Mouse (Mus musculus) small intestine, adult 2 months (tissue): Measurements from ENCODE around the gene Gstp2. TPM values are rescaled to one million over a fixed set of nuclear protein-coding genes. Genes with fewer than 3 reads are reported as not detected.
"Not testable (repeated sequence)": the region's sequence is repeated elsewhere in the genome, so short reads cannot be mapped to it uniquely, and the experiment has no call there.

ENCODE experiments used
- H3K27ac ChIP-seq: fragments of 200-500 bp; 2 replicates; pipeline ENCODE4 v1.5.1; 2012; ENCODE audit warnings: low read depth, low read length, control low read depth, inconsistent platforms; ENCODE audit not compliant: insufficient read depth
- H3K27me3 ChIP-seq: fragments of 200-500 bp; 2 replicates; pipeline ENCODE4 v1.6.1; 2012; ENCODE audit warnings: mild to moderate bottlenecking, moderate library complexity, low read length, inconsistent platforms; ENCODE audit not compliant: control insufficient read depth, insufficient read depth
- H3K36me3 ChIP-seq: fragments of 200-500 bp; 2 replicates; pipeline ENCODE4 v1.6.1; 2012; ENCODE audit warnings: mild to moderate bottlenecking, low read length, control low read depth, inconsistent platforms; ENCODE audit not compliant: control insufficient read depth, insufficient read depth
- H3K4me1 ChIP-seq: fragments of 200-500 bp; 2 replicates; pipeline ENCODE4 v1.6.1; 2012; ENCODE audit warnings: low read length, inconsistent platforms, mixed read lengths; ENCODE audit not compliant: control insufficient read depth, insufficient read depth, insufficient read length
- H3K4me3 ChIP-seq: fragments of 200-500 bp; 2 replicates; pipeline ENCODE4 v1.5.1; 2012; ENCODE audit warnings: low read depth, mild to moderate bottlenecking, control low read depth, inconsistent platforms, low read length, moderate library complexity
- CTCF ChIP-seq: fragments of 200-500 bp; IDR thresholded peaks from 2 replicates; pipeline ENCODE4 v1.5.1; 2012; ENCODE audit warnings: low read depth, mild to moderate bottlenecking, control low read depth, inconsistent platforms, low read length, moderate library complexity, mixed read lengths; ENCODE audit not compliant: insufficient replicate concordance, insufficient read length; ENCODE audit errors: extremely low read depth
- POLR2A ChIP-seq: fragments of 200-500 bp; IDR thresholded peaks from 2 replicates; pipeline ENCODE4 v1.6.1; 2012; ENCODE audit warnings: low read depth, mild to moderate bottlenecking, control low read depth, inconsistent platforms, low read length, moderate library complexity
- WGBS: fragments of 180-500 bp; shearing (Covaris S2); methylation state at CpG from one replicate; pipeline ENCODE4 v1.1.7; 2018; 5-methylcytosine and 5-hydroxymethylcytosine counted together
- polyA plus RNA-seq: library from polyadenylated mRNA; depleted of rRNA; stranded (reverse); fragments of >200 nt; gene quantifications from 2 replicates; pipeline ENCODE4 v1.2.3, GENCODE M21; 2012

Gstp2 gene
- polyA plus RNA-seq, 1 experiment, result 289 TPM

DNA sequence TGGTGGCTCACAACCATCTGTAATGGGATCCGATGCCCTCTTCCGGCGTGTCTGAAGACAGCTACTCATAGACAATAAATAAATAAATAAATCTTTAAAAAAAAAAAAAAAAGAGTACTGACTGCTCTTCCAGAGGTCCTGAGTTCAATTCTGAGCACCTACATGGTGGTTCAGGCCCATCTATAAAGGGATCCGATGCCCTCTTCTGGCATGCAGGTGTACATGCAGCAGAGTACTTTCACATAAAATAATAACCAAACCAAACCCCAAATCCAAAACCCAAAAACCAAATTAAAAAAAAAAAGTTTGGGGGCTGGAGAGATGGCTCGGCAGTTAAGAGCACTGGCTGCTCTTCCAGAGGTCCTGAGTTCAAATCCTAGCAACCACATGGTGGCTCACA, 3.2 kb upstream of the Gstp2 start:
- H3K4me1 ChIP-seq, H3K27ac ChIP-seq, H3K4me3 ChIP-seq, H3K27me3 ChIP-seq, H3K36me3 ChIP-seq: not testable (repeated sequence)
- TF ChIP-seq CTCF, result peak; percentile 38; the same call in 1 of the 2 replicates
- WGBS, result 86% methylated on average over 5 of the region's 5 CpGs

DNA sequence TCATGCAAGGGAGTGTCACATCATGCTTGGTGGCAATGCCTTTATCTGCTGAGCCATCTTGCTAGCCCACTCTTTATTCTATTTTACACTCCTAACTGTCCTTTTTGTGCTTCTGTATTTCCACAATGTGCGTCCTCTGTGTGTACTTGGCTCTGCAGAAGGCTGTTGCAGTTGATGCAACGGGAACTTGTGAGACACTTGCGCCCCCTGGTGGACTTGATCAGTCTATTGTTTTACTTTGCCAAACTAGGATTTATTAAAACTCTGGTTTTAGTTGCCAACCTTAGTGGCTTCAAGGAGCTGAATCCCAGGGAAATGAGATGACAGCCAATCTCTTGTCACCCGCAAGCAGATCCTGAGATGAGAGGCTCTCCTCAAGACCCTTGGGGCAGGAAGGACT, 2.0 kb upstream of the Gstp2 start:
- WGBS, result 18% methylated on average over 4 of the region's 4 CpGs
- Histone ChIP-seq H3K4me1 (peaks cover 8% of the 10 kb centered on the region), H3K27me3 (no peaks in the 10 kb centered on the region), H3K4me3 (peak overlapping the region; percentile 17; the same call in 1 of the 2 replicates), H3K27ac (peak overlapping the region; percentile 98), H3K36me3 (no peaks in the 10 kb centered on the region)
- peak; percentile 85; the same call in 1 of the 2 replicates for TF ChIP-seq CTCF
- TF ChIP-seq POLR2A, result no peak

DNA sequence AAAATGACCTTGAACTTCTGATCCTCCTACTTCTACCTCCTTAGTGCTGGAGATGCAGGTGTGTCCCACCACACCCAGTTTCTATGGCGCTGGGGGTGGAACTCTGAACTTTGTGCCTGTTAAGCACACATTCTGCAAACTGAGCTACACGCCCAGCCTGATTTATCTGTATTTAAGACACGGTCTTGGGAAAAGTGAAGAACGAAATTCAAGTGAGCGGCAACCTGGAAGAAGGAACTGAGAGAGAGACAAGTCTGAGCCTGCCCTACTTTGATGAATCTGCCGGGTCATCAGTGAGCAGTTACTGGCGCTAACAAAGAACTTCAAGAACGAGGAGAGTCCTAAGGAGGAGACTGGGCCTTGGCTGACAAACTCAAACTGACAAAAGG, 1.0 kb upstream of the Gstp2 start:
- peaks cover 12% of the 10 kb centered on the region for H3K4me1 ChIP-seq
- peak overlapping the region; percentile 30; the same call in 1 of the 2 replicates for H3K4me3 ChIP-seq
- TF ChIP-seq CTCF (no peak), POLR2A (no peak)
- H3K36me3 ChIP-seq, result no peaks in the 10 kb centered on the region
- peak overlapping the region; percentile 98 for H3K27ac ChIP-seq
- 28% methylated on average over 8 of the region's 8 CpGs for WGBS
- no peaks in the 10 kb centered on the region for H3K27me3 ChIP-seq

DNA sequence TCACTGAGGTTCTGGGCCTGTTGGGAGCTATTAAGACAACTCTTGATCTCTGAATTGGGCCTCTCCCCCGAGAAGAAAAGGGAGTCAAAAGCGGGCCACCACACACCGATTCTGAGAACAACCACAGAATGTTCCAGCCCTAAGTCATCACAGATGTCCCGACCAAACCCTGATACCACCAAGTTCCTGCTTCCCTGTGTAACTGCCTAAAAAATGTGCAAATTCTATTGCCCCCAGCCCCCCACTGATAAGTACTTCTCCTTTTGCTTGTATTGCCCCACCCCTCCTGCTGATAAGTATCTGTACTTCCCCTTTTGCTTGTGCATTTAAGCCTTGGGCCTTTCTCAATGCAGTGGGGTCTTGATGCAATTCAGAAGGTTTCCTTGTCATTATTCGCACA, 1.7 kb downstream of the Gstp2 start:
- not testable (repeated sequence) for H3K36me3 ChIP-seq, H3K27ac ChIP-seq, H3K27me3 ChIP-seq, H3K4me3 ChIP-seq
- H3K4me1 ChIP-seq, result peaks cover 13% of the 10 kb centered on the region
- WGBS, result 82% methylated on average over 5 of the region's 5 CpGs

DNA sequence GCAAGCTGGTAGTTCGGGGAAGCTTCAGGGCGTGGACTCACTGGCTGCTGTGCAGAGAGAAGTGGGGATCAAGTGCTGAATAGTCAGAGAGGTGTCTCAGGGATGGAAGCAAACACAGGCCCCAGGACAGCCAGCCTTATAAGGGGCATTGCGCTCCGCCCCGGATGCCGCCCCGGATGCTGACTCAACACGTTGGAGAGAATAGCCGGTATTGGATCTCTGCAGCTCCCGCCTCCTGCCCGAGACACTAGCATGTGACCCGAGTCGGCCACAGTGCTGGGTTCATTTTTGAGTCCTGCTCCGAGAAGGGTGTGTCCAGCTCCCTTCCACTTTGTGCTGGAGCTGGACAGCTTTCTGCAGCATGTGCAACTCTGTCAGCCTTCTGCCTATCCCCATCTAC, 3.7 kb downstream of the Gstp2 start:
- Histone ChIP-seq H3K4me1 (peaks cover 10% of the 10 kb centered on the region), H3K27me3 (no peaks in the 10 kb centered on the region), H3K27ac (peak overlapping the region; percentile 64), H3K4me3 (peak overlapping the region; percentile 64), H3K36me3 (no peaks in the 10 kb centered on the region)
- TF ChIP-seq POLR2A (peak; percentile 52; the same call in 1 of the 2 replicates), CTCF (no peak)
- 35% methylated on average over 14 of the region's 14 CpGs for WGBS

DNA sequence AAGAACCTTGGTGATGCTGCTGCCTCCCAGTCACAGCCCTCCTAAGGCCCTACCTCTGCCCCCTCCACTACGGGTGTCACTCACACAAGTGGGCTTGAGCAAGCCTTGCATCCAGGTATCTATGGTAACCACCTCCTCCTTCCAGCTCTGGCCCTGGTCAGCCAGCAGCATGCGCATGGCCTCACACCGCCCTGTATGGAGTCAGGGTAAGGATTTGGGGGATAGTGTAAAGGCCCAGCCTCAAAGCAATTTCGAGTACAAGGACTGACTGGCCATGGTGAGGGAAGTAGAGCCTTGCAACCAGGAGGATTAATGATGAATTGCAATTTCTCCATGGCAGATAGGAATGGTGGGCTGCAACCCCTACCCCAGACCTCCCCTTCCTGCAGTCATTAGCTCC, 4.3 kb downstream of the Gstp2 start:
- not testable (repeated sequence) for H3K36me3 ChIP-seq, H3K27me3 ChIP-seq, H3K4me1 ChIP-seq
- Histone ChIP-seq H3K27ac (peak overlapping the region; percentile 63), H3K4me3 (peak overlapping the region; percentile 64)
- 89% methylated on average over 4 of the region's 4 CpGs for WGBS

DNA sequence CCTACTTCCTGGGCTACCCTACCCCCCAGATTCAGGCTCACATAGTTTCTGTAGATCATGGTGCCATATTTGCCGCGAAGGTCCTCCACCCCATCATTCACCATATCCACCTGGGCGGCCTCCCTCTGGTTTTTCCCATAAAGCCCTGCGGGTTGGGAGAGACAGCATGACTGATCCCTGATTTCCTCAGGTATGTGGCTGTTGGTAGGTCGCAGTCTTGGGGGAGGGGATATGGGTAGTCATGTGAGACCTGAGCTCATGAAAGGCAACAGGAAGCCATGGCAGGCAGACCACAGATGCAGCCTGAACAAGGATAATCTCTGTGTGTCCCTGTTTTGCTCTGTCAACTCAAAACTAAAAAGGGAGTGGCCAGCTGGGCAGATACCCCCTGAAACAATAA, 4.9 kb downstream of the Gstp2 start:
- not testable (repeated sequence) for H3K36me3 ChIP-seq, H3K27me3 ChIP-seq, H3K4me1 ChIP-seq, H3K27ac ChIP-seq, H3K4me3 ChIP-seq
- WGBS, result 89% methylated on average over 5 of the region's 5 CpGs

DNA sequence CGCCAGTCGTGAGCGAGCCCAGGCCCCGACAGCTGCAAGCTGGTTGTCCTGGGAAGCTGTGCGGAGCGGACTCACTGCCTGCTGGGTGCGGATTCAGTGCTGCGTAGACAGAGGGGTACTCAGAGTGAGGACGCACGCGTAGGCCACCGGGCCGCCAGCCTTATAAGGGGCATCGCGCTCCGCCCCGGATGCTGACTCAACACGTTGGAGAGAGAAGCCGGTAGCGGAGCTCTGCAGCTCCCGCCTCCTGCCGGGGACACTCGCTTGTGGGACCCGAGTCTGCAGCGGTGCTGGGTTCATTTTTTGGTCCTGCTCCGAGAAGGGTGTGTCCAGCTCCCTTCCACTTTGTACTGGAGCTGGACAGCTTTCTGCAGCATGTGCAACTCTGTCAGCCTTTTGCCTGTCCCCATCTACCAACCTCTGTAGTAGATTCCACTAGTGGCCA, 8.0 kb downstream of the Gstp2 start, which contains the start of gene Gstp1:
Gstp1 (minus strand) TSS at position 198 of the 445 bp plus-strand sequence.
- H3K27me3 ChIP-seq, result no peaks in the 10 kb centered on the region
- H3K36me3 ChIP-seq, result peaks cover 6% of the 10 kb centered on the region
- peaks cover 20% of the 10 kb centered on the region; the same call in 1 of the 2 replicates for H3K4me1 ChIP-seq
- under 1% methylated on average over 26 of the region's 26 CpGs for WGBS
- TF ChIP-seq CTCF (peak; percentile 48; the same call in 1 of the 2 replicates), POLR2A (peak; percentile 93)
- H3K27ac ChIP-seq, result peak within 1 kb of the TSS; percentile 93
- H3K4me3 ChIP-seq, result peak within 1 kb of the TSS; percentile 89

DNA sequence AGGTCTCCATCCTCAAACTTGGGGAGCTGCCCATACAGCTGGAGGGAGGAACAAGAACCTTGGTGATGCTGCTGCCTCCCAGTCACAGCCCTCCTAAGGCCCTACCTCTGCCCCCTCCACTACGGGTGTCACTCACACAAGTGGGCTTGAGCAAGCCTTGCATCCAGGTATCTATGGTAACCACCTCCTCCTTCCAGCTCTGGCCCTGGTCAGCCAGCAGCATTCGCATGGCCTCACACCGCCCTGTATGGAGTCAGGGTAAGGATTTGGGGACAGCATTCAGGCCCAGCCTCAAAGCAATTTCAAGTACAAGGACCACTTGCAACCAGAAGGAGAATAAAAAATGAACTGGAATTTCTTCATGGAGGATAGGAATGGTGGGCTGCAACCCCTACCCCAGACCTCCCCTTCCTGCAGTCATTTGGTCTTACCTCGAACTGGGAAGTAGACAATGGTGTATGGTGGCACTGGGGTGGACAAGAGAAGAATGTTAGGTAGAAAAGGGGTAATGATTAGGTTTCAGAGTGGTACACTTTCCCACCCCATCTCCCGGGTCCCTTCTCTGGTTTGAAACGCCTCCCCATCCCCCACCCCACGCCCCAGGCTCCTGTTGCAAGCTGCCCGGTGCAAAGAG, 8.6 kb downstream of the Gstp2 start:
- H3K36me3 ChIP-seq, H3K27me3 ChIP-seq: not testable (repeated sequence)
- H3K4me1 ChIP-seq, result peaks cover 22% of the 10 kb centered on the region
- peak overlapping the region; percentile 65 for H3K27ac ChIP-seq
- 16% methylated on average over 7 of the region's 8 CpGs for WGBS
- H3K4me3 ChIP-seq, result peak overlapping the region; percentile 89
